Mouse (Mus musculus) forebrain, embryonic 11.5 days (tissue): ENCODE measurements around the gene Plg. TPM values are rescaled to one million over a fixed set of nuclear protein-coding genes. Genes with fewer than 3 reads are reported as not detected.

ENCODE experiments used
- ATAC-seq: fragments of 200-750 bp; cut with Nextera tagmentation; replicated peaks from 2 replicates; pipeline ENCODE4 v1.8.0; 2017; ENCODE audit warnings: moderate TSS enrichment; ENCODE audit not compliant: low FRiP score
- DNase-seq: peaks from one replicate; pipeline ENCODE4 v3.0.0-alpha.2; 2017; ENCODE audit warnings: low spot score
- H3K27ac ChIP-seq: fragments of 300-500 bp; sonication (generic); 2 replicates; pipeline ENCODE4 v1.5.1; 2014; ENCODE audit warnings: low read depth, low read length
- H3K27me3 ChIP-seq: fragments of 300-500 bp; sonication (generic); 2 replicates; pipeline ENCODE4 v1.6.1; 2014; ENCODE audit warnings: mild to moderate bottlenecking, low read length, mixed read lengths; ENCODE audit not compliant: control insufficient read depth, insufficient read depth
- H3K36me3 ChIP-seq: fragments of 300-500 bp; sonication (generic); 2 replicates; pipeline ENCODE4 v1.6.1; 2014; ENCODE audit warnings: mild to moderate bottlenecking, low read length, moderate library complexity, mixed read lengths; ENCODE audit not compliant: control insufficient read depth, insufficient read depth
- H3K4me1 ChIP-seq: fragments of 300-500 bp; sonication (generic); replicated peaks from 2 replicates; pipeline ENCODE4 v1.6.1; 2014; ENCODE audit warnings: low read length, mixed read lengths; ENCODE audit not compliant: control insufficient read depth, insufficient read depth
- H3K4me2 ChIP-seq: fragments of 300-500 bp; sonication (generic); 2 replicates; pipeline ENCODE4 v1.6.1; 2014; ENCODE audit warnings: low read depth, mild to moderate bottlenecking, low read length, moderate library complexity, mixed read lengths; ENCODE audit not compliant: severe bottlenecking
- H3K4me3 ChIP-seq: fragments of 300-500 bp; sonication (generic); 2 replicates; pipeline ENCODE4 v1.5.1; 2014; ENCODE audit warnings: low read depth, low read length
- H3K9ac ChIP-seq: fragments of 300-500 bp; sonication (generic); 2 replicates; pipeline ENCODE4 v1.6.1; 2014; ENCODE audit warnings: low read length
- H3K9me3 ChIP-seq: fragments of 300-500 bp; sonication (generic); 2 replicates; pipeline ENCODE4 v1.6.1; 2016; ENCODE audit warnings: low read length, mixed read lengths; ENCODE audit not compliant: control insufficient read depth
- WGBS: fragments of 180-500 bp; shearing (Covaris S2); extraction: QIAGEN DNeasy Blood & Tissue Kit; methylation state at CpG from one replicate; pipeline ENCODE4 v1.1.7; 2014; 5-methylcytosine and 5-hydroxymethylcytosine counted together
- polyA plus RNA-seq: library from polyadenylated mRNA; unstranded; fragments of >200 nt; fragmentation: Nextera tagmentation; extraction: Ambion mirVana; gene quantifications from 2 replicates; pipeline ENCODE4 v1.2.1, GENCODE M21; 2014

The Plg gene
- polyA plus RNA-seq, 1 experiment from 2014 or later, result 0.07 TPM

- no peaks in the 10 kb centered on the region for H3K9me3 ChIP-seq
- no peak overlapping the region for H3K4me3 ChIP-seq
- ATAC-seq, result no peak
- H3K4me1 ChIP-seq, result 0 out of 2 replicates have a peak, but pooled peaks cover 2% of the 10 kb centered on the region
- DNase-seq, result no peak
- H3K27me3 ChIP-seq, result no peaks in the 10 kb centered on the region
- no peak overlapping the region for H3K4me2 ChIP-seq
- 80% methylated on average over 3 of the region's 3 CpGs for WGBS
- H3K9ac ChIP-seq, result no peak overlapping the region
- no peaks in the 10 kb centered on the region for H3K36me3 ChIP-seq
- no peak overlapping the region for H3K27ac ChIP-seq
These were observed 4.7 kb upstream of the Plg start for GRCm38 (mm10) chr17:12373601-12374144.

GRCm38 (mm10) chr17:12380287-12380686 is 1.9 kb downstream of the Plg start:
- H3K4me3 ChIP-seq, result no peak overlapping the region
- H3K9ac ChIP-seq, result no peak overlapping the region
- DNase-seq (no peak), ATAC-seq (no peak)
- H3K9me3 ChIP-seq, result no peaks in the 10 kb centered on the region
- H3K27ac ChIP-seq, result no peak overlapping the region
- no peak overlapping the region for H3K4me2 ChIP-seq
- no peaks in the 10 kb centered on the region for H3K4me1 ChIP-seq
- no peaks in the 10 kb centered on the region for H3K36me3 ChIP-seq
- 88% methylated on average over 4 of the region's 4 CpGs for WGBS
- no peaks in the 10 kb centered on the region for H3K27me3 ChIP-seq

- Histone ChIP-seq H3K36me3 (no peaks in the 10 kb centered on the region), H3K4me2 (no peak overlapping the region), H3K4me3 (no peak overlapping the region), H3K4me1 (no peaks in the 10 kb centered on the region), H3K27ac (no peak overlapping the region), H3K27me3 (no peaks in the 10 kb centered on the region), H3K9ac (no peak overlapping the region), H3K9me3 (no peaks in the 10 kb centered on the region)
- ATAC-seq, result no peak
- WGBS, result 91% methylated on average over 2 of the region's 2 CpGs
- no peak for DNase-seq
These were observed 3.2 kb downstream of the Plg start for GRCm38 (mm10) chr17:12381579-12381978.

GRCm38 (mm10) chr17:12382531-12382930 is 4.1 kb downstream of the Plg start:
- WGBS, result 35% methylated on average over 2 of the region's 2 CpGs
- Histone ChIP-seq H3K9me3 (no peaks in the 10 kb centered on the region), H3K9ac (no peak overlapping the region), H3K27me3 (no peaks in the 10 kb centered on the region), H3K27ac (no peak overlapping the region), H3K36me3 (no peaks in the 10 kb centered on the region), H3K4me2 (no peak overlapping the region), H3K4me1 (no peaks in the 10 kb centered on the region), H3K4me3 (no peak overlapping the region)
- DNase-seq (no peak), ATAC-seq (no peak; the same call in 1 of the 2 replicates)

- H3K36me3 ChIP-seq, result no peaks in the 10 kb centered on the region
- H3K4me2 ChIP-seq, result no peak overlapping the region
- no peak overlapping the region for H3K4me3 ChIP-seq
- H3K27me3 ChIP-seq, result no peaks in the 10 kb centered on the region
- H3K27ac ChIP-seq, result no peak overlapping the region
- H3K9ac ChIP-seq, result no peak overlapping the region
- no peaks in the 10 kb centered on the region for H3K9me3 ChIP-seq
- DNase-seq (no peak), ATAC-seq (no peak)
- H3K4me1 ChIP-seq, result no peaks in the 10 kb centered on the region
- 80% methylated on average over 8 of the region's 8 CpGs for WGBS
These were observed 6.8 kb downstream of the Plg start for GRCm38 (mm10) chr17:12385049-12385794.

GRCm38 (mm10) chr17:12387781-12388180 is 9.4 kb downstream of the Plg start:
- H3K4me2 ChIP-seq, result no peak overlapping the region
- H3K9ac ChIP-seq, result no peak overlapping the region
- no peaks in the 10 kb centered on the region for H3K27me3 ChIP-seq
- H3K4me1 ChIP-seq, result no peaks in the 10 kb centered on the region
- ATAC-seq (no peak), DNase-seq (no peak)
- no peak overlapping the region for H3K27ac ChIP-seq
- no peak overlapping the region for H3K4me3 ChIP-seq
- WGBS, result 82% methylated on average over 2 of the region's 2 CpGs
- no peaks in the 10 kb centered on the region for H3K36me3 ChIP-seq
- no peaks in the 10 kb centered on the region for H3K9me3 ChIP-seq

GRCm38 (mm10) chr17:12388239-12388638 is 9.8 kb downstream of the Plg start:
- Histone ChIP-seq H3K9ac (no peak overlapping the region), H3K4me1 (no peaks in the 10 kb centered on the region), H3K4me2 (no peak overlapping the region), H3K27ac (no peak overlapping the region), H3K27me3 (no peaks in the 10 kb centered on the region), H3K36me3 (no peaks in the 10 kb centered on the region), H3K4me3 (no peak overlapping the region), H3K9me3 (no peaks in the 10 kb centered on the region)
- 90% methylated on average over 7 of the region's 7 CpGs for WGBS
- ATAC-seq (no peak), DNase-seq (no peak)

GRCm38 (mm10) chr17:12396163-12396677 is 17.8 kb downstream of the Plg start:
- no peak overlapping the region for H3K27ac ChIP-seq
- H3K4me1 ChIP-seq, result no peaks in the 10 kb centered on the region
- H3K36me3 ChIP-seq, result no peaks in the 10 kb centered on the region
- H3K9ac ChIP-seq, result no peak overlapping the region
- no peak overlapping the region for H3K4me3 ChIP-seq
- H3K27me3 ChIP-seq, result no peaks in the 10 kb centered on the region
- ATAC-seq, result no peak
- H3K4me2 ChIP-seq, result no peak overlapping the region
- no peaks in the 10 kb centered on the region for H3K9me3 ChIP-seq
- no peak for DNase-seq
- WGBS, result 89% methylated on average over 9 of the region's 9 CpGs

GRCm38 (mm10) chr17:12403420-12403819 is 25.0 kb downstream of the Plg start:
- 78% methylated on average over 7 of the region's 7 CpGs for WGBS
- DNase-seq (no peak), ATAC-seq (no peak)
- no peaks in the 10 kb centered on the region for H3K27me3 ChIP-seq
- no peaks in the 10 kb centered on the region for H3K36me3 ChIP-seq
- H3K9ac ChIP-seq, result no peak overlapping the region
- H3K27ac ChIP-seq, result no peak overlapping the region
- H3K9me3 ChIP-seq, result no peaks in the 10 kb centered on the region
- no peak overlapping the region for H3K4me3 ChIP-seq
- H3K4me2 ChIP-seq, result no peak overlapping the region
- no peaks in the 10 kb centered on the region for H3K4me1 ChIP-seq
